Mouse (Mus musculus) megakaryocyte, embryonic 14.5 days (primary cell): Measurements from ENCODE around the gene Mtmr3.

Source experiments
- FLI1 ChIP-seq: IDR thresholded peaks from 2 replicates; pipeline ENCODE4 v1.6.1; 2012; ENCODE audit warnings: low read length, inconsistent platforms, mixed read lengths
- GATA1 ChIP-seq: IDR thresholded peaks from 3 replicates; pipeline ENCODE4 v1.6.1; 2012; ENCODE audit warnings: mixed read lengths, low read length, inconsistent platforms, borderline replicate concordance

GRCm38 (mm10) chr11:4527132-4527531 lies 67.5 kb downstream of the Mtmr3 start:
- TF ChIP-seq GATA1 (no peak), FLI1 (no peak)
